Mouse (Mus musculus): ENCODE measurements around the gene Rpusd1.
"Not testable (repeated sequence)": the region's sequence is repeated elsewhere in the genome, so short reads cannot be mapped to it uniquely, and the experiment has no call there.

The Rpusd1 gene

GRCm38 (mm10) chr17:25738861-25739260 lies 11.4 kb downstream of the Rpusd1 start:
- no peak for DNase-seq

GRCm38 (mm10) chr17:25741471-25741870 lies 14.0 kb downstream of the Rpusd1 start:
- DNase-seq: not testable (repeated sequence)

- no peak for DNase-seq
Observed at GRCm38 (mm10) chr17:25743831-25744230, 16.4 kb downstream of the Rpusd1 start.

GRCm38 (mm10) chr17:25744311-25744710 lies 16.8 kb downstream of the Rpusd1 start:
- DNase-seq: no peak

- DNase-seq: no peak
Observed at GRCm38 (mm10) chr17:25748238-25748637, 20.8 kb downstream of the Rpusd1 start.

- DNase-seq: no peak
Observed at GRCm38 (mm10) chr17:25749314-25749713, 21.8 kb downstream of the Rpusd1 start.

GRCm38 (mm10) chr17:25751446-25751845 lies 24.0 kb downstream of the Rpusd1 start:
- DNase-seq: peak; percentile 79 to 82

- no peak for DNase-seq
Observed at GRCm38 (mm10) chr17:25754241-25754640, 26.8 kb downstream of the Rpusd1 start, which contains the start of gene Msln. Msln (minus strand) TSS chr17:25754378.

- no peak for DNase-seq
Observed at GRCm38 (mm10) chr17:25755086-25755485, 27.6 kb downstream of the Rpusd1 start.

- no peak for DNase-seq
Observed at GRCm38 (mm10) chr17:25755627-25756377, 28.3 kb downstream of the Rpusd1 start.

GRCm38 (mm10) chr17:25756378-25757242 lies 29.1 kb downstream of the Rpusd1 start:
- DNase-seq: no peak

GRCm38 (mm10) chr17:25757691-25758090 lies 30.2 kb downstream of the Rpusd1 start:
- DNase-seq: no peak

- DNase-seq: no peak
Observed at GRCm38 (mm10) chr17:25760148-25760547, 32.7 kb downstream of the Rpusd1 start.

GRCm38 (mm10) chr17:25761561-25761970 lies 34.1 kb downstream of the Rpusd1 start:
- no peak for DNase-seq

GRCm38 (mm10) chr17:25762591-25762990 lies 35.1 kb downstream of the Rpusd1 start:
- DNase-seq: no peak

- DNase-seq: no peak
Observed at GRCm38 (mm10) chr17:25765886-25766285, 38.4 kb downstream of the Rpusd1 start.

- DNase-seq: no peak
Observed at GRCm38 (mm10) chr17:25769331-25769730, 41.9 kb downstream of the Rpusd1 start.

GRCm38 (mm10) chr17:25773549-25774120 lies 46.2 kb downstream of the Rpusd1 start, which contains the start of gene Narfl:
Narfl (plus strand) TSS chr17:25773776.
- peak; percentile 99 for DNase-seq

GRCm38 (mm10) chr17:25775318-25776062 lies 48.0 kb downstream of the Rpusd1 start:
- no peak for DNase-seq

GRCm38 (mm10) chr17:25777948-25778347 lies 50.5 kb downstream of the Rpusd1 start:
- DNase-seq: no peak
